Mouse (Mus musculus) forelimb bud, embryonic 11.5 days (tissue): ENCODE measurements around the gene Eif4g1.

ENCODE experiments used
- DNase-seq: peaks from one replicate; pipeline ENCODE4 v3.0.0-alpha.2; 2012; ENCODE audit warnings: low read depth, low spot score

The Eif4g1 gene

GRCm38 (mm10) chr16:20724338-20724748 is 56.2 kb downstream of the Eif4g1 start:
- DNase-seq: peak; percentile 66

GRCm38 (mm10) chr16:20725321-20725720 is 57.2 kb downstream of the Eif4g1 start:
- DNase-seq: no peak

- no peak for DNase-seq
Observed at GRCm38 (mm10) chr16:20725750-20726149, 57.6 kb downstream of the Eif4g1 start.

- DNase-seq: no peak
Observed at GRCm38 (mm10) chr16:20726384-20726783, 58.3 kb downstream of the Eif4g1 start.

- no peak for DNase-seq
Observed at GRCm38 (mm10) chr16:20730293-20730711, 62.2 kb downstream of the Eif4g1 start.

- DNase-seq: no peak
Observed at GRCm38 (mm10) chr16:20731688-20732087, 63.6 kb downstream of the Eif4g1 start.

GRCm38 (mm10) chr16:20732251-20732924 is 64.3 kb downstream of the Eif4g1 start:
- DNase-seq: no peak

- no peak for DNase-seq
Observed at GRCm38 (mm10) chr16:20732925-20733730, 65.0 kb downstream of the Eif4g1 start, which contains the start of gene Chrd. Gene Chrd, plus strand, starts transcription at chr16:20733127.

GRCm38 (mm10) chr16:20733731-20734730 is 65.9 kb downstream of the Eif4g1 start, which contains the start of gene Thpo:
Gene Thpo, minus strand, starts transcription at chr16:20734511.
- DNase-seq: no peak

- DNase-seq: no peak
Observed at GRCm38 (mm10) chr16:20735651-20736050, 67.5 kb downstream of the Eif4g1 start.

- DNase-seq: no peak
Observed at GRCm38 (mm10) chr16:20736168-20736567, 68.1 kb downstream of the Eif4g1 start.

- no peak for DNase-seq
Observed at GRCm38 (mm10) chr16:20736823-20737222, 68.7 kb downstream of the Eif4g1 start.

GRCm38 (mm10) chr16:20739845-20740244 is 71.7 kb downstream of the Eif4g1 start:
- DNase-seq: no peak
